Mouse (Mus musculus) central nervous system, embryonic 18 days (tissue): Measurements from ENCODE around the gene Cnn3. TPM values are rescaled to one million over a fixed set of nuclear protein-coding genes. Genes with fewer than 3 reads are reported as not detected.

Source experiments
- polyA plus RNA-seq: library from polyadenylated mRNA; depleted of rRNA; stranded (reverse); fragments of >200 nt; gene quantifications from 2 replicates; pipeline ENCODE4 v1.2.3, GENCODE M21; 2012; rRNA removed

Gene Cnn3
- polyA plus RNA-seq, result 286 and 308 TPM in 2 replicates

DNA sequence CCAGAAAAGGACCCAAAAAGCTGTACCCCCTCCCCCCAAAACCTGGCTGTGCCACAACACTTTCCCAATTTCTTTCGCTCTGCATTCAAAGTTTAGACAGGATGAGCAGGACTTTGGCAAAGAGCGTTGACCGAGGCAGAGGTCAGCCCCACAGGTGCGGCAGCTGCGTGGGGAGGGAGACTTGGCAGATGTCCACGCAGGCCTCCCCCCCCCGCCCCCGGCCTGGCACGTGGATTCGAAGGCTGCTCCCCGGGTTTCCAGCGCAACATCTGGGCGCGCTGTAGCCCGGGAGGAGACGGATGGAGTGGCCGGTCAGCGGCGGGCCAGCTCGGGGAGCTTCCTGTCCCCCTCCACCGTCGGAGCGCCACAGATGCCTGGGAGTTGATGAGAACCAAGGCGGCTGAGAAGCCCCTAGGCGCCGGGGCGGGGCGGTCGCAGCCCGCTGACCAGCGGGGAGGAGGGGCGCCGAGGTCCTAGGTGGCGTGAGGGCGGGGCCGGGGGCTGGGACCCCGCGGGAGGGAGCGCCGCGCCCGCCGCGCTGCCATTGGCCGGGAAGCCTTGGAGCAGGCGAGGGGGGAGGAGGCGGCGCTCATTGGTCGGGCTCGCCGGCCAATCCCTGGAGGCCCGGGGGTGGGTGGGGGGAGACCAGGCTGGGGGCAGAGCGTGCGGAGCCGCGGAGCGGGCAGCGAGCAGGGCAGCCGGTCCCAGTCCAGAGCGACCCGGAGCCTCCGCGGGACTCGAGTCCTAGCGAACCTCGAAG, at the start of gene Cnn3:
TSS of gene Cnn3 (plus strand) at position 637 of the 760 bp plus-strand sequence.

Other genes with a start within 250 kb of the Cnn3 start
- gene Tmem56, start 143.4 kb upstream of the Cnn3 start, polyA plus RNA-seq, result 5.7 and 5.9 TPM in 2 replicates
- 21.5 and 22.2 TPM in 2 replicates for gene Alg14, start 134.7 kb upstream of the Cnn3 start, polyA plus RNA-seq
- gene Slc44a3, start 105.9 kb downstream of the Cnn3 start, polyA plus RNA-seq, result 0.28 and 0.45 TPM in 2 replicates
- not detected in 2 replicates for gene 4930432M17Rik, start 244.3 kb downstream of the Cnn3 start, polyA plus RNA-seq